Mouse (Mus musculus) cerebellum, postnatal 10 days (tissue): ENCODE results near the gene Ap1s1.

ENCODE experiments used
- DNase-seq, 2 experiments: peaks; one replicate each; pipeline ENCODE4 v3.0.0; 2021; ENCODE audit warnings: mixed read lengths in 2 of 2

Ap1s1 gene

DNA sequence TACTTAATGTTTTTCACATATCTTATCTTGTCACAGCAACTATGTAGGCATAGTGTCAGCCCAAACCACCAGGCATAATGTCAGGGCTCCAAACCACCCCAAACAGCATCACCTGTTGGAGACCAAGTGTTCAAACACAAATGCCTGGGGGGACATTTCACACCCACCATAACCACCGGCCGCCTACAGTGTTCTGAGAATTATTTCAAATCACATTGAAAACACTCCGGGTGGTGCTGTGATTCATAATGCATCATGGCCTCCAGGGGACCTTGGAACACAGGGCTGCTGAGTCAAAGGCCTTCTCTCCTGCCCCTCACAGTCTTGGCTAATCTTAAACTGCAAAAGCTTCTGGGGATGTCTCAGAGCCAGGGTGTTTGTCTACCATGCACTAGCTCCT, 30.0 kb downstream of the Ap1s1 start:
- no peak for DNase-seq

DNA sequence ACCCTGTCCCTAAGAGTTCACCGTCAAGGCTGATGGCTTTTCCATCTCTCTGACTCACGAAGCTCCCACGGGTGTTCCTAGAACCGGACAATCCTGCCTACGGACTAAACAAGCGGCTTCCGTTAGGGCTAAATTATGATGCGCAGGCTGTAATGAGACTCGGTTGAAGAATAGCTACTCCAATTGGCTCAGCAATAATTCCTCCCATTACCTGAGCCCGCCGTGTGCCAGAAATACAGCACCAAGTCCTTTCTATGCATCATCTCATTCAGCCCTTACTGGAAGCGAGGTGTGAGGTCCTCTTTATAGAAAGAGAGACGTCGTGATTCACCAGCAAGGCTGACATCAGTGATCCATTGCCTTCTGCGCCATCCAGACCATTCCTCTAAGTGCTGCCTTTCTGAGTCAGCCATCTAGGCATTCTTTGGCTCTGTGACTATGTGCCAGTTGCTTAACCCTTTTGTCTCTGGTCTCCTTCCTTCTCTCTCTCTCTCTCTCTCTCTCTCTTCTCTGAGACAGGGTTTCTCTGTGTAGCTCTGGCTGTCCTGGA, 33.5 kb downstream of the Ap1s1 start:
- DNase-seq, result no peak

DNA sequence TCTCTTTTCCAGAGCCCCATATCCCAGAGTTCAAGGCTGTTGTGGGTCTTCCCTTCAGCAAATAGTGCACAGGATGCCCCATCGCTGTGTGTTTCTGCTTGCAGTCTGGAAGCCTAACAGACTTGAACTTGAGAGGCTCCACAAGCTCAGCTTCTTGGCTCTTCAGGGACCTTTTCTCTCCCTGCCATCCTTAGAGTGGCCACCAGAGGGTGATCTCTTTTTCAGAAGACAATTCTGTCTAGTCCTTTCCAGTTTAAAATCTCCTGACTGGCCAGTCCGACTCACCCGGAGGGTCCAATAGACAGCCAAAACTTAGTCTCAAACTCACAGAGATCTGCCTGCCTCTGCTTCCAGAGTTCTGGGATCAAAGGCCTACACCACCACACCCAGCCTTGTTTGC, 35.9 kb downstream of the Ap1s1 start:
- DNase-seq, result peak; percentile 82 to 87

DNA sequence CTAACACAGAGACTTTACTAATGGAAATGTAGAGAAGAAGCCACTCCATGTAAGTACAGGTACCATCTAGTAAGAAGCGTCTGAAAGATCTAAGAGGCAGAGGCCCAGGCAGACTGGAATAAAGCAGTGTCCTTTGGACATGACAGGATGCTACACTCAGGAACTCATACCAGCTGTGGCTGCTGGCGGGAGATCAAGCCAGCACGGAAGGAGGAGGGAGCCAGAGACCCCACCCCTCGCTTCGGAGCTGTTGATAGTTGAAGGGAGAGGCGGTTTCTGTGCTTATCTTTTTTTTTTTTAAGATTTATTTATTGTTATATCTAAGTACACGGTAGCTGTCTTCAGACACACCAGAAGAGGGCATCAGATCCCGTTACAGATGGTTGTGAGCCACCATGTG, 38.7 kb downstream of the Ap1s1 start:
- no peak for DNase-seq

DNA sequence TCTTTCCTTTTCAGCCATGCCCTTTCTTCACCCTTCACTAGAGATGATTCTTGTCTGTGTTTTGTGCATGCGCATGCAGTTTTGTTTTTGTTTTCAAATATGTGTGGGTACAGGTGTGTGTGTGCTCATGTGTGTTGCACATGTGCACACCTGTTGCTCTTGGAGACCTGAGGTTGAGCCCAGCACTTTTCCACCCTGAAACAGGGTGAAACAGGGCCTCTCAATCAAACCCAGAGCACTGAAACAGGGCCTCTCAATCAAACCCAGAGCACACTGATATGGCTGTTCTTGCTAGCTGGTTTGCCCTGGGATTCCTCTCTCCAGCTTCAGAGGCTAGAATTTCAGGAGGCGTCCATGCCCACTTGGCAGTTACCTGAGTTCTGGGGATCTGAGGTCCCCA, 45.3 kb downstream of the Ap1s1 start:
- DNase-seq, result no peak

DNA sequence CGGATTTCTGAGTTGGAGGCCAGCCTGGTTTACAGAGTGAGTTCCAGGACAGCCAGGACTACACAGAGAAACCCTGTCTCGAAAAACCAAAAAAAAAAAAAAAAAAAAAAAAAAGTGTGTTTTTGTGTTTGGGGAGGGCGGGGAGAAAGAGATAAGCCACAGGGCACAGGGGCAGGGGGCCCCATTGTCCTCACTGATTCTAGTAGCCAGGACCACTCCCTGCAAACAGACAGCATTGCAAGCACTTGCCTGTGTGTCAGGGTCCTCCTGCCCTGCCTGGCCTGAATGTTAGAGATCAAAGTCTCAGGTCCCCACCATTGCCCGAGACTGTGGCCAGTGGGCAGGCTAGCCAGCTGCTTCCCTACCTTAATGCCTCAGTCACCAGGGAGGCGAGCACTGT, 46.5 kb downstream of the Ap1s1 start:
- no peak for DNase-seq

DNA sequence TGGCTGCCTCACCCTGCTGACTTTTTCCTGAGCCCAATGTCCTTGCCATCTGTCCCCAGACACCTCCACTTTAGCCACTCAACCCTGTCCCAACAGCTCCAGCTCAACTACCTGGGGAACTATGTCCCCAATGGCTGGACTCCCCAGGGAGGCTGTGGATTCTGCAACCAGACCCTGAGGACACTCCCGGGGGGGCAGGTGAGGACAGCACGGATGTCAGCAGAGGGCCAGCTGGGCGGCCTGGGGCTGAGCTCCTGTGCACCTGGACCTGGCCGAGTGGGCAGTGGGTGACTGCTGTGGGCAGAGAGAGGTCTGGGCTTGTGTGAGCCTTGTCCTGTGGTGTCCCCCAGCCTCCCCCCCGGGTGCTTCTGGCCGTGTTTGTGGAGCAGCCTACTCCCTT, 56.1 kb downstream of the Ap1s1 start:
- peak in 1 of 2 experiments; percentile 30 for DNase-seq

DNA sequence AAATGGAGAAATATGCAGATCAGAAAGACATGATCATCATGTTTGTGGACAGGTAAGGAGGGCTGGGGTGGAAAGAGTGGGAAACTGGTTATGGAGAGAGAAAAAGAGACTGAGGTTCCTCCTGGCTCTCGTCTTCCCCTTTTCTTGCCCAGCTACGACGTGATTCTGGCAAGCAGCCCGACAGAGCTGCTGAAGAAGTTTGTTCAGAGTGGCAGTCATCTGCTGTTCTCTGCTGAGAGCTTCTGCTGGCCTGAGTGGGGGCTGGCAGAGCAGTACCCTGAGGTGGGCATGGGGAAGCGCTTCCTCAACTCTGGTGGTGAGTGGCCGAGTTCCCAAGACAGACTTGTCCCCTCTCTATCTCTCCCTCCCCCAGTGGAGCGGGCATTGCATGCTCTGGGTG, 57.5 kb downstream of the Ap1s1 start:
- peak; percentile 51 to 58 for DNase-seq

DNA sequence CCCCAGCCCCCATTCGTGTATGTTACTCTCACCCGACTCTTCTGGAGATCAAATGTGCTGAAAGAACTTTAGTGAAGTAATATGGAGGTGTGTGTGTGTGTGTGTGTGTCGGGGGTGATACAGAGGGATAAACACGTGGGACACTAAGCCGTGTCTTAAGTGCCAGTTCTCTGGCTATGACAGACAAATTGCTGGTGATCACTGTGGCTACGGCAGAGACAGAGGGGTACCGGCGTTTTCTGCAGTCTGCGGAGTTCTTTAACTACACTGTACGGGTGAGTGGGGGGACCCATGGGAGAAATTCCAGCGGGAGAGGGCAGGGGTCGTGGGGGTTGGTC, 58.0 kb downstream of the Ap1s1 start, which contains the start of gene Znhit1:
Gene Znhit1 (minus strand): TSS at position 88 of the 338 bp plus-strand sequence.
- DNase-seq, result peak; percentile 38 to 43

DNA sequence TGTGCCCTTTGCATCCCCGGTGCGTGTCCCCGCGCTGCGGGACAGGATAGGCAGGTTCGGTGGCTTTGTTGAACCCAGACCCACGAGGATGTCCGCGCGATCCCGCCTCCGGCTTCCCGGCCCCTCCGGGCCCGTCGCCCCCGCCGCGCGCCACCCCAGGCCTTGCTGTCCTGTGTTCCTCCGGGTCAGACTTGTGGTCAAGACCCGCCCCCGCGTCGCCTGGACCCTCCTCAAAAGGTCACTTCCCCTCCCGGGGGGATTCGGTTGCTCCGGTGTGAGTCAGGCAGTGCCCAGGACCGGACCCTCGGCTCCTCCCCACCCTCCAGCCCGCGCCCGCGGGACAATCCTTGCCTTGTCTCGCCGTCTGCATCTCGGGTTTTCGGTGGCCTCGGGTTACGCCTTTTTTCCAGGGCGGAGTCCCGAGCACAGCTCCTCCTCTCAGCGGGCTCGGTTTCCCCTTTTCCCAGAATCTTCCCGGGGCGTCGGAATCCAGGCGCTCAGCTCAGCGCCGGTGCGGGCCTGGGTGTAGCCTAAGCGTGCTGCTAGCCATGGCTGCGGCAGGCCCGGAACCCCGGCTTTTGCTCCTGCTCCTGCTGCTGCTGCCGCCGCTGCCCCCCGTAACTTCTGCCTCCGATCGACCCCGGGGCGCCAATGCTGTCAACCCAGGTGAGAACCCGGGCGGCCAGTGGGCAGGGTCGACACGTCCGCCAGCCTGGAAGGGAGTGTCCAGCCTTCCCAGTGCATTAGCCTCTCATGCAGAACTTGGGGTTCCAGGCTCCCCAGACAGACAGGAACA, 58.6 kb downstream of the Ap1s1 start:
- DNase-seq, result peak; percentile 82 to 89

DNA sequence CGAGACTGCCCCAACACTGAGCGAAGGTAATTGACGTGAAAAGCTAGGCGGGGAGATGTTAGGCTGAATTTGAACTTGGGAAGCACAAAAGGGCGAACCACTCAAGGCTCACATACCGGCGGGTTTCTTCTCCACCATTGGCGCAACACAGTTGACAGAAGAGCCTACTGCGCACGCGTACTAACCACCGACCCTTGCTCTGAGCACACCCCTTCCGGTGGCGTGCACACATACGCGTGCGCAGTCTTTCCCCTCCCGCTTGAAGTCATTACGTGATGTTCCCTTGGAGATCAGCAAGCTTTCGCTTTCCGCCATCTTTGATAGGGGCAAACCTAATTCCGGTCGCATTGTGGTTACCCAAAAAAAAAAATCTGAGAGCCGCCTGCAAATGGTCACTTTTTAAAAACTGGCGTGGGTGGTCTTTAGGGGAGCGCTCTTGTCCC, 59.2 kb downstream of the Ap1s1 start, which contains the start of gene Plod3:
Gene Plod3 (plus strand): TSS at position 325 of the 443 bp plus-strand sequence.
- DNase-seq, result peak; percentile 97 to 99
